Mouse (Mus musculus) embryonic facial prominence, embryonic 14.5 days (tissue): ENCODE data around the gene Etnppl. TPM values are rescaled to one million over a fixed set of nuclear protein-coding genes. Genes with fewer than 3 reads are reported as not detected.
A peak's percentile ranks its signal among the peaks of the same experiment; 100 is the strongest.

ENCODE experiments used
- ATAC-seq: fragments of 200-750 bp; cut with Nextera tagmentation; 2 replicates; pipeline ENCODE4 v1.8.0; 2017; ENCODE audit warnings: low read depth, moderate number of reproducible peaks, moderate TSS enrichment
- DNase-seq: peaks from one replicate; pipeline ENCODE4 v3.0.0-alpha.2; 2015; ENCODE audit warnings: low spot score
- H3K27ac ChIP-seq: fragments of 300-500 bp; sonication (generic); replicated peaks from 2 replicates; pipeline ENCODE4 v1.5.1; 2014; ENCODE audit warnings: low read depth, mild to moderate bottlenecking, low read length, moderate library complexity
- H3K27me3 ChIP-seq: fragments of 300-500 bp; sonication (generic); replicated peaks from 2 replicates; pipeline ENCODE4 v1.6.1; 2014; ENCODE audit warnings: low read length; ENCODE audit not compliant: control insufficient read depth, insufficient read depth
- H3K36me3 ChIP-seq: fragments of 300-500 bp; sonication (generic); 2 replicates; pipeline ENCODE4 v1.6.1; 2014; ENCODE audit warnings: low read length, mixed read lengths; ENCODE audit not compliant: control insufficient read depth, insufficient read depth
- H3K4me1 ChIP-seq: fragments of 300-500 bp; sonication (generic); 2 replicates; pipeline ENCODE4 v1.6.1; 2014; ENCODE audit warnings: antibody characterized with exemption, low read length; ENCODE audit not compliant: control insufficient read depth, insufficient read depth
- H3K4me2 ChIP-seq: fragments of 300-500 bp; sonication (generic); 2 replicates; pipeline ENCODE4 v1.6.1; 2014; ENCODE audit warnings: low read depth, mild to moderate bottlenecking, low read length, moderate library complexity, mixed read lengths
- H3K4me3 ChIP-seq: fragments of 300-500 bp; sonication (generic); 2 replicates; pipeline ENCODE4 v1.5.1; 2014; ENCODE audit warnings: low read depth, mild to moderate bottlenecking, low read length
- H3K9ac ChIP-seq: fragments of 300-500 bp; sonication (generic); 2 replicates; pipeline ENCODE4 v1.6.1; 2014; ENCODE audit warnings: low read depth, mild to moderate bottlenecking, low read length, moderate library complexity, mixed read lengths
- H3K9me3 ChIP-seq: fragments of 300-500 bp; sonication (generic); 2 replicates; pipeline ENCODE4 v1.6.1; 2016; ENCODE audit warnings: low read length; ENCODE audit not compliant: control insufficient read depth
- WGBS: fragments of 180-500 bp; shearing (Covaris S2); extraction: QIAGEN DNeasy Blood & Tissue Kit; methylation state at CpG from one replicate; pipeline ENCODE4 v1.1.7; 2014; 5-methylcytosine and 5-hydroxymethylcytosine counted together
- polyA plus RNA-seq: library from polyadenylated mRNA; unstranded; fragments of >200 nt; fragmentation: Nextera tagmentation; extraction: Ambion mirVana; gene quantifications from 2 replicates; pipeline ENCODE4 v1.2.1, GENCODE M21; 2014

The Etnppl gene
- polyA plus RNA-seq, 1 experiment from 2014 or later, result 0.22 TPM

DNA sequence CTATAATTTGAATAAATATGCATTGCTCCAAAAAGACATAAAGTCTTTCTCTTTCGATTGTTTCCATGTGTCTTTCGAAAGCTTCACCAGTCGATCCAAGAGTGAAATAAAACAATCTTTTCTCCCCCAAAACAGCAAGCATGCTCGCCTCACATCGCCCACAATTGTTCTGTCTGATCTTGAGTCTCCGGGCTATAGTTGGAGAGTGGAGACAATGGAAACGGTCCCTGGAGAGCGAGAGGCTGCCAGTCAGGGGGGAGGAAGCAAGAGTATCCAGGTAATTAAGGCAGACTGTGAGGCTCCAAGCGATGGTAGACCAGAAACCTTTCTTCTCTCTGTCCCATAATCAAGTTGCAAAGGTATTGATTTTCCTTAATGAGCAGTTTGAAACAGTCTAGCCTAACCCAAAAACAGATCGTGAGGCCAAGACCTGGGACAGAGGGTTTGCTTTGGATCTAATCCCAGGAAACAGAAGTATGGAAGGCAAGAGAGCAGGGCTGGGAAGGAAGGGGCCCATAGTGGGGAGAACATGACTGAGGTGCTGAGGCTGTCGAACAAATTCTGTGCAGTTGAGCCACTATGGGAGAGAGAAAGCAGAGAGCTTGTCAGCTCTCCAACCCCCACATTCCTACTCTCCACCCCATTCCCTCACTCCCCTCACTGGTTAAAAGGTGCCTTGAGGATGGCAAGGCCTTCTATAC lies 29.0 kb downstream of the Etnppl start:
- no peak overlapping the region for H3K4me3 ChIP-seq

GRCm38 (mm10) chr3:130649569-130649968 lies 32.3 kb downstream of the Etnppl start:
- Histone ChIP-seq H3K4me2 (no peak overlapping the region), H3K9ac (no peak overlapping the region), H3K9me3 (no peaks in the 10 kb centered on the region), H3K36me3 (no peaks in the 10 kb centered on the region), H3K27me3 (no peaks in the 10 kb centered on the region), H3K27ac (no peak overlapping the region), H3K4me3 (no peak overlapping the region), H3K4me1 (peaks cover 21% of the 10 kb centered on the region)
- DNase-seq (no peak), ATAC-seq (no peak)
- 32% methylated on average over 6 of the region's 6 CpGs for WGBS

More for the DNA sequence above, 29.0 kb downstream of the Etnppl start:
- Histone ChIP-seq H3K36me3 (no peaks in the 10 kb centered on the region), H3K9ac (no peak overlapping the region), H3K4me1 (peaks cover 21% of the 10 kb centered on the region), H3K9me3 (no peaks in the 10 kb centered on the region), H3K4me2 (peak overlapping the region; percentile 11; the same call in 1 of the 2 replicates), H3K27me3 (no peaks in the 10 kb centered on the region), H3K27ac (peak overlapping the region; percentile 46)
- 51% methylated on average over 11 of the region's 11 CpGs for WGBS
- DNase-seq (peak; percentile 78), ATAC-seq (peak; percentile 77)

DNA sequence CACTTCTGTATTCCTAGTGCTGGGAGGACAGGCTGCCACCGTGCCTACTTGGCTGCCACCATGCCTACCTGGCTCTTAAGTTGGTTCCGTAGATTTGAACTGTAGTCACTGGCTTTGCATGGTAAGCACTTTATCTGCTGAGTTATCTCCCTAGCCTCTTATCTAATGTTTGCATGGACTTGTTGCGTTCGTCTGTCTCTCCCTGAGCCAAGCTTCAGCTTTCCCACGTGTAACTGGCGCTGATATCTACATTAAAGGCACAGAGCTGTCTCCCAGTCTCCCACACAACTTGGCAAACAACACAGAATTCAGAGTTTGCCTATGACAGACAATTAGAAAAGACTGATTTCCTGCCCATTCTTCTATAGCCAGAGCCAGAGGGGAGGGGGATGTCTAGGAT lies 43.4 kb downstream of the Etnppl start:
- 85% methylated on average over 6 of the region's 6 CpGs for WGBS
- Histone ChIP-seq H3K27me3 (no peaks in the 10 kb centered on the region), H3K9me3 (no peaks in the 10 kb centered on the region), H3K4me2 (no peak overlapping the region), H3K4me3 (no peak overlapping the region), H3K4me1 (no peaks in the 10 kb centered on the region), H3K9ac (no peak overlapping the region), H3K36me3 (no peaks in the 10 kb centered on the region), H3K27ac (no peak overlapping the region)
- no peak for ATAC-seq
- DNase-seq, result no peak

- no peak overlapping the region for H3K4me3 ChIP-seq
- H3K36me3 ChIP-seq, result no peaks in the 10 kb centered on the region
- H3K4me1 ChIP-seq, result no peaks in the 10 kb centered on the region
- H3K9me3 ChIP-seq, result no peaks in the 10 kb centered on the region
- no peak overlapping the region for H3K9ac ChIP-seq
- no peak overlapping the region for H3K4me2 ChIP-seq
- DNase-seq (no peak), ATAC-seq (no peak)
- H3K27ac ChIP-seq, result no peak overlapping the region
- WGBS, result 94% methylated on average over 3 of the region's 3 CpGs
- no peaks in the 10 kb centered on the region for H3K27me3 ChIP-seq
Observed at GRCm38 (mm10) chr3:130662496-130662895, 45.2 kb downstream of the Etnppl start.

- Histone ChIP-seq H3K4me1 (no peaks in the 10 kb centered on the region), H3K4me3 (no peak overlapping the region), H3K27me3 (no peaks in the 10 kb centered on the region), H3K9me3 (no peaks in the 10 kb centered on the region), H3K36me3 (no peaks in the 10 kb centered on the region), H3K9ac (no peak overlapping the region), H3K27ac (no peak overlapping the region; the same call in 1 of the 2 replicates), H3K4me2 (no peak overlapping the region)
- 34% methylated on average over 14 of the region's 14 CpGs for WGBS
- ATAC-seq (no peak), DNase-seq (peak; percentile 78)
Observed at GRCm38 (mm10) chr3:130671291-130671690, 54.0 kb downstream of the Etnppl start.

GRCm38 (mm10) chr3:130677671-130678460 lies 60.6 kb downstream of the Etnppl start:
- DNase-seq (no peak), ATAC-seq (no peak)
- H3K4me3 ChIP-seq, result no peak overlapping the region
- H3K4me1 ChIP-seq, result no peaks in the 10 kb centered on the region
- H3K27ac ChIP-seq, result no peak overlapping the region
- H3K27me3 ChIP-seq, result no peaks in the 10 kb centered on the region
- H3K4me2 ChIP-seq, result no peak overlapping the region
- 95% methylated on average over 19 of the region's 19 CpGs for WGBS
- no peaks in the 10 kb centered on the region for H3K9me3 ChIP-seq
- H3K9ac ChIP-seq, result no peak overlapping the region
- H3K36me3 ChIP-seq, result no peaks in the 10 kb centered on the region

GRCm38 (mm10) chr3:130681226-130681625 lies 64.0 kb downstream of the Etnppl start:
- Histone ChIP-seq H3K9ac (no peak overlapping the region), H3K36me3 (no peaks in the 10 kb centered on the region), H3K4me1 (no peaks in the 10 kb centered on the region), H3K4me3 (no peak overlapping the region), H3K27me3 (no peaks in the 10 kb centered on the region), H3K4me2 (no peak overlapping the region), H3K9me3 (no peaks in the 10 kb centered on the region), H3K27ac (no peak overlapping the region)
- ATAC-seq, result no peak
- DNase-seq, result no peak
- WGBS, result 90% methylated on average over 2 of the region's 2 CpGs

- H3K4me1 ChIP-seq, result no peaks in the 10 kb centered on the region
- no peaks in the 10 kb centered on the region for H3K27me3 ChIP-seq
- DNase-seq (peak; percentile 22), ATAC-seq (no peak)
- H3K4me2 ChIP-seq, result no peak overlapping the region
- H3K9me3 ChIP-seq, result no peaks in the 10 kb centered on the region
- no peaks in the 10 kb centered on the region for H3K36me3 ChIP-seq
- no peak overlapping the region for H3K9ac ChIP-seq
- WGBS, result 68% methylated on average over 9 of the region's 9 CpGs
- H3K4me3 ChIP-seq, result no peak overlapping the region
- H3K27ac ChIP-seq, result no peak overlapping the region
Observed at GRCm38 (mm10) chr3:130682183-130682582, 64.9 kb downstream of the Etnppl start.
